Mouse (Mus musculus): ENCODE results near the gene Olfr1039.

- TF ChIP-seq CTCF (IDR thresholded peaks at IDR 0.05; ENCODE audit: insufficient read depth, low read length) (no peak), POLR2A (IDR thresholded peaks at IDR 0.05; ENCODE audit: borderline replicate concordance, extremely low read depth, low read depth, low read length) (no peak)
These were observed 31.7 kb upstream of the Olfr1039 start, which contains the start of gene Olfr1043 for GRCm38 (mm10) chr2:86167422-86167821.

Data from lung, adult 2 months (tissue).